In the genomic region with DNA sequence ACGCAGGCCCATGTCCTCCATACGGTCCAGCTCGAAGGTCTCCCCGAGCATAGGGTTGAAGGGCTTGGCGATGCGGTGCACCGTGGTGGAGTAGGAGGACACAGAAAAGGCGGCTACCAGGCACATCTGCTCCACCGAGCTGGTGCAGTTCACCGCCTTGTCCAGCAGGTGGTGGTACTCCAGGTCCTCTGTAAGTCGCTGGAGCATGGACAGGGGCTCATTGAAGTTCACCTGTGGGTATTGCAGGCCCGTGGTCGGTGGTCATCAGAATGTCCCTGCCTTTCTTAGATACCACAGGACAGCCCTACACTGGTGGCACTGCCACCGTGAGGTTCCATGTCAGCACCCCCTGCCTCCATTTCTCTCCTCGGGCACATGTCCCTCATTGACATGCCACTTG, we compare ENCODE assay signal across 9 mouse cellular contexts.
DNase-seq lines count a peak whose midpoint lies in the region; ATAC-seq lines count a peak whose summit lies in the region.
"Had no signal": no experiment of that assay in that cellular context is flagged by ENCODE, and none has a peak within 500 bp of the region (broad histone marks: within the 10 kb centered on the region; RNA-seq: fewer than 3 reads in every experiment).

No protein-coding gene starts in this region.

- no peak overlapping the region for H3K27ac ChIP-seq in midbrain, embryonic 11.5 days (ENCODE audit: low read depth, low read length)
- H3K27ac ChIP-seq: liver, embryonic 15.5 days had no signal

- H3K36me3 ChIP-seq in midbrain, embryonic 11.5 days (ENCODE audit: control insufficient read depth, insufficient read depth, low read length): no peaks in the 10 kb centered on the region
- H3K36me3 ChIP-seq: liver, embryonic 15.5 days had no signal

- no peaks in the 10 kb centered on the region for H3K4me1 ChIP-seq in midbrain, embryonic 11.5 days (ENCODE audit: control insufficient read depth, insufficient read depth, low read length)
- H3K4me1 ChIP-seq: liver, embryonic 15.5 days had no signal

- no peak overlapping the region for H3K9ac ChIP-seq in midbrain, embryonic 11.5 days (ENCODE audit: low read length)
- H3K9ac ChIP-seq: liver, embryonic 15.5 days had no signal

- WGBS in midbrain, embryonic 11.5 days: 39% methylated on average over 15 of the region's 15 CpGs

- H3K4me3 ChIP-seq in midbrain, embryonic 11.5 days (ENCODE audit: low read depth, low read length): no peak overlapping the region
- H3K4me3 ChIP-seq: liver, embryonic 15.5 days had no signal

- no peaks in the 10 kb centered on the region for H3K9me3 ChIP-seq in midbrain, embryonic 11.5 days (ENCODE audit: control insufficient read depth, low read length)
- H3K9me3 ChIP-seq: liver, embryonic 15.5 days had no signal

- peak; percentile 49 for DNase-seq in gastrocnemius, adult 18-20 months (ENCODE audit: low spot score)
- DNase-seq in gastrocnemius, postnatal 25 days: no peak
- peak; percentile 68 for DNase-seq in adrenal gland, adult 2 months
- DNase-seq in embryo, embryonic 11.5 days (ENCODE audit: low read depth, low spot score): peak; percentile 34
- DNase-seq in heart, postnatal 4 days: peak; percentile 72
- DNase-seq in left cerebral cortex, adult 18-20 months (ENCODE audit: low spot score in 2 of 2): peak; percentile 73 to 78
- peak; percentile 95 for DNase-seq in midbrain, embryonic 11.5 days (ENCODE audit: low spot score, missing footprints)
- DNase-seq in spleen, postnatal 10 days (ENCODE audit: low spot score in 2 of 2): peak; percentile 32 to 58

- no peaks in the 10 kb centered on the region for H3K27me3 ChIP-seq in midbrain, embryonic 11.5 days (ENCODE audit: control insufficient read depth, insufficient read depth, low read length)
- H3K27me3 ChIP-seq: liver, embryonic 15.5 days had no signal

- ATAC-seq in midbrain, embryonic 11.5 days (ENCODE audit: low FRiP score): peak; percentile 58

- H3K4me2 ChIP-seq in midbrain, embryonic 11.5 days: no peak overlapping the region
- H3K4me2 ChIP-seq: liver, embryonic 15.5 days had no signal
